Mouse (Mus musculus) hindbrain, embryonic 16.5 days (tissue): ENCODE results near the gene Idh3a. TPM values are rescaled to one million over a fixed set of nuclear protein-coding genes. Genes with fewer than 3 reads are reported as not detected.

Experiments used
- polyA plus RNA-seq: library from polyadenylated mRNA; unstranded; fragments of >200 nt; fragmentation: Nextera tagmentation; extraction: Ambion mirVana; gene quantifications from 2 replicates; pipeline ENCODE4 v1.2.1, GENCODE M21; 2015

Gene Idh3a
- polyA plus RNA-seq, 1 experiment from 2014 or later, result 191 TPM

Other genes with a start within 250 kb of the Idh3a start
- 52.8 and 65.4 TPM in 2 replicates for gene Dmxl2, start 84.7 kb upstream of the Idh3a start, polyA plus RNA-seq
- gene Sh2d7, start 47.4 kb upstream of the Idh3a start, polyA plus RNA-seq, result 0.05 TPM in 1 of 2 replicates, not detected in the other
- gene Cib2, start 26.1 kb upstream of the Idh3a start, polyA plus RNA-seq, result 61.7 and 78.6 TPM in 2 replicates
- gene Acsbg1, start 75.5 kb downstream of the Idh3a start, polyA plus RNA-seq, result 48.7 and 59.8 TPM in 2 replicates
- gene Dnaja4, start 112.5 kb downstream of the Idh3a start, polyA plus RNA-seq, result 9.1 and 10.0 TPM in 2 replicates
- 90.1 and 93.3 TPM in 2 replicates for gene Wdr61, start 148.2 kb downstream of the Idh3a start, polyA plus RNA-seq
- gene Crabp1, start 178.4 kb downstream of the Idh3a start, polyA plus RNA-seq, result 225 and 236 TPM in 2 replicates